Mouse (Mus musculus) adrenal gland, adult 18-20 months (tissue): Measurements from ENCODE around the gene Erich3. TPM values are rescaled to one million over a fixed set of nuclear protein-coding genes. Genes with fewer than 3 reads are reported as not detected.
A peak's percentile ranks its signal among the peaks of the same experiment; 100 is the strongest.

Source experiments
- DNase-seq, 2 experiments: peaks; one replicate each; pipeline ENCODE4 v3.0.0; 2021 to 2022; ENCODE audit warnings: low spot score in 2 of 2
- total RNA-seq, 2 experiments: library from RNA; stranded (reverse); gene quantifications; 1 replicate in 1 of 2; 2 replicates in 1 of 2; pipeline ENCODE4 v1.2.3; 2021

Gene Erich3
- total RNA-seq, 2 experiments from 2014 or later: 0.63 to 0.70 TPM

DNA sequence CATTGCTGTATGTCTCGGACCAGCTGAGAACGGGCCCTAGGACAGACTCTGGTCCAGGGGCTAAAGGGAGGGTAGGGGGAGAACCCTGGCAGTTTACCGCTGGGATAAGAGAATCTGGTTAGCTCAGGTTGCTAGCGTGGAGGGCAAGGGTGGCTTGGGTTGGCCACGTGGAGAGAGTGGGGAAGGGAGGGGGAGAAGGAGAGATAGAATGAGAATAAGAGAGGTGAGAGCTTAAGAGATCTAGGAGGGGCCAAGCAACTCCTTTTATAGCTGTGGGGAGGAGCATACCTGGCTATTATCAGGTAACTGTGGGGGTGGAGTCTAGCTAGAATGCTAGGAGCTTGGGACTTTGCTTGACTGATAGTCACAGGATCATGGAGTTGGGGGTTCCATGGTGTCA, 7.4 kb downstream of the Erich3 start:
- no peak for DNase-seq

DNA sequence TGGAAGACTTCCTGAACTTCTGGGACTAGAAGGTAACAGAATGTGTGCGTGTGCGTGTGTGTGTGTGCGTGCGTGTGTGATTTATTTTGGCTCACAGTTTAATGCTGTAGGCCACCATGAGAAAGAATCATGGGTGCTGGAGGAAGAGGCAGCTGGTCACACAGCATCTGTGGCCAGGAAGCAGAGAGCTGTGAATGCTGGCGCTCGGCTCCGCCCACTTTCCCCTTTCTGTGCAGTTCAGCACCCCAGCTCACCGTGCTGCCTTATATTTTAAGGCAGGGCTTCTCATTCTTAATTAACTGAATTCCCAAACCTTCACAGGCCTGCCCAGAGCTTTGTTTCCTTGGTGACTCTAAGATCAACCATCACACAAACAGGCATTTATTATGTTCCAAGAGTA, 9.7 kb downstream of the Erich3 start:
- DNase-seq: no peak

GRCm38 (mm10) chr3:154682570-154682969, 18.9 kb downstream of the Erich3 start:
- DNase-seq: no peak

- no peak for DNase-seq
Measured at GRCm38 (mm10) chr3:154683667-154684066, 20.0 kb downstream of the Erich3 start.

DNA sequence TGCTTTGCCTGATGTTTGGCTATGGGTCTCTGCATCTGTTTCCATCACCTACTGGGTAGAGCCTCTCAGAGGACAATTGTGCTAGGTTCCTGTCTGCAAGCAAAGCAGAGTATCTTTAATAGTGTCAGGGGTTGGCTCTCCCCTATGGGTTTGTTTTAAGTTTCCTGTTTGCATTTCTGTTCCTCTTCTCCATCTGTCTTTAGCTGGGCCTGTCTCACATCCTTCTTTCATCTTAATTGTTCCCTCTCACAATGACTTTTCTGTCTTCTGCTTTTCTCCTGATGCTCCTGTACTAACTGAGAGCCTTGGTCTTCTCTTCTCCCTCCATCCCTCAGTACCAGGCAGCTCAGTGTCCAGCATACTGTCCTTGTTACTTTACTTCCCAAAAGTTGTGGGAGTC, 26.6 kb downstream of the Erich3 start:
- no peak for DNase-seq

DNA sequence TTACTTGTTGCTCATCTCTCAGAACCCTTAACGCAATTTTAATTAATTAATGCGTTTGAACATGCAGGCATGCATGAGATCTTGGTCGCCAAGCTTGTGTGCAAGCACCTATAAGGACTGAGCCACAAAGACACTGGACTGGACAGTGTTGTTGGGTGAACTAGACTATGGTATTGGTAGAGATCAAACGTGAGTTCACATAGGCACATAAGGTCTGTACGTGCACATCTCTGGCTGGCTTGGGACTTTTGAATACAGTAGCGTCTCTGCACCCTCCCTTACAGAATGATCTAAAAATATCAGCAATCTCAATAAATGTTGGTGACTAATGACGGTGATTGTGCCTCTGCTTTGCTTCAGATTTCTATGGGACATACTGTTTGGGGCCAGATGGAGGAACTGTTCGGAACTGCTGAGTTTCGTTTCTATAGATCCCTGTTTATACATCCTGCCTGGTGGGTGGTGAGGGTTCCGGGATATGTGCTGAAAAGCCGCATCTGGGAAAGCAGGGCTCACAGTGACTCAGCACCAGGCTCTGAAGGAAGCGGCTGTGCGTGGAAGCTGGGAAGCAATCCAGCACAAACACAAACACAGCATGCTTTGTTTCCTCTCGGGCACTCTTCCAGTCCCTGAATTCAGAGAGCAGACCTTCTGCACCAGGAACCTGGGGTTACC, 28.4 kb downstream of the Erich3 start:
- peak; percentile 33 to 35 for DNase-seq

- no peak for DNase-seq
Measured at GRCm38 (mm10) chr3:154692572-154692922, 28.9 kb downstream of the Erich3 start.

GRCm38 (mm10) chr3:154693902-154694301, 30.2 kb downstream of the Erich3 start:
- DNase-seq: no peak

DNA sequence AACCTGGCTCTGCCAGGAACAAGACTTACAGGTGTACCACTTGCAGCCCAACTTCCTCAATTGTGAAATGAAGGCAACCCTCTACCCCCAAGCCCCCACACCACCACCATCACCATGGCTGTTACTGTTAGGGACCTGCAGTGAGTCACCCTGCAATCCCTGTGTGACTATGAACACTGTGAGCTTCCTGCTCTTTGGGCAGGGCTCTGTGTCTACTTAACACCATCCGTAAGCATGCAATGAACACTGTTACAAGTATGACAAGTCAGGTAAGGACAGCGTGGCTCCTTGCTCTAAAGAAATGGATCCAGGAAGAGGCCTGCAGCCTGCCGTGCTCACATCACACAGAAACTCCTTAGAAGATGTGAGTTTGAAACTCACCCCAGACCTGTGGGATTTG, 33.0 kb downstream of the Erich3 start:
- no peak for DNase-seq

DNA sequence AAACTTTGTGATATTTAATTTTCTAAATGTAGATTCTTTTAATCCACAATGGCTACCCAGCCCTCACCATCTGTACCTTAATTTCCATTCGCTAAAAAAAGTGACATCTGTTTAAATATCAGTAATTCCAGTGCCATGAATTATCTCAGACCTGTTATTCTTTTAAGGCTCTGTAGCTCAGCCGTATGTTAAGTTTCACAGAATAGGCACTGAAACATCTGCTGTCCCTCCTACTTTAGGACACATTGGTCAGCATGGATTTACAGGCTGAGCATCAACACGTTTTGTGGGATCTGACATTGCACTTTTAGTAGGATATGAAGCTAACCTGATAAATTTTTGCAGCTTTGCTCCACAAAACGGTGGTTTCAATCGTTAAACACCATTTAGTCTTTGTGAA, 35.2 kb downstream of the Erich3 start:
- DNase-seq: no peak

- no peak for DNase-seq
Measured at GRCm38 (mm10) chr3:154700296-154700695, 36.6 kb downstream of the Erich3 start.

DNA sequence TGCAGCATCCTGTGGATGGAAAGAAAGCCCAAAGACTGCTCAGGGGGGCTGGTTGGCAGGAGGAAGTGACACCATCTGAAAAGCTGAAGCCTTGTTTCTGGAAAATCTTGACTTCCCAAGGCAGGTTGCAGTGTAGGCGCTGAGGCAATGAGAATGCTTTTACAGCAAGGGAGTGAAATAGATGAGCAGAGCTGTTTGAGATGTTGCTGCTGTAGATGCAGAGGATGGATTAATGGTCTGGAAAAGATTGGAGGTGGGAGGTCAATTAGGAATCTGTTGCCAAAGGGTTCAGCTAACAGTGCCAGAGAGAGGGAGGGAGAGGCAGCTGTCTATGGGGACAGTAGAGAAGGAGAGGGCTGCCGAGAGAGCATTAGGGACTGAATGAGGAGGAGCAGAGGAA, 37.1 kb downstream of the Erich3 start:
- no peak for DNase-seq

- DNase-seq: no peak
Measured at GRCm38 (mm10) chr3:154704755-154705154, 41.1 kb downstream of the Erich3 start.

- no peak for DNase-seq
Measured at GRCm38 (mm10) chr3:154708150-154708549, 44.5 kb downstream of the Erich3 start.

- DNase-seq: no peak
Measured at GRCm38 (mm10) chr3:154723198-154723597, 59.5 kb downstream of the Erich3 start.

- no peak for DNase-seq
Measured at GRCm38 (mm10) chr3:154731431-154731830, 67.8 kb downstream of the Erich3 start.

- no peak for DNase-seq
Measured at GRCm38 (mm10) chr3:154741496-154741895, 77.8 kb downstream of the Erich3 start.

DNA sequence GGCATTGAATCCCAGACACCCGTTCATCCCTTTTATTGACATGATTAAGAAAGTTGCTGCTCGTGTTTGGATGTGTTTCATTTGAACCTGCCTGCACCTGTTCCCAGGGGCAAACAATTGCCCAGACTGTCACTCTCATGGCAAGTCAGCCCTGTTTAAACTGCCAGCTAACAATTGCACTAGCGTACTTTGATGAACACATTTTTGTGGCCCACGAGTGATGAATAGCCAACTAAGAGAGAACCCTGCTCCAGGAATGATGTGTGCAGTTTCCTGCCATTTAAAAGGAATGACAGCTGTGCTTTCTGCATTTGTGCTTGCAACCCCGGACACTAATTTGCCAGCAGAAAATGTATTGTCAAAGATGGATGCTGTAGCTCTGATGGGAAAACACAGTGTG, 79.3 kb downstream of the Erich3 start:
- no peak for DNase-seq

- no peak for DNase-seq
Measured at GRCm38 (mm10) chr3:154744317-154744716, 80.7 kb downstream of the Erich3 start.

DNA sequence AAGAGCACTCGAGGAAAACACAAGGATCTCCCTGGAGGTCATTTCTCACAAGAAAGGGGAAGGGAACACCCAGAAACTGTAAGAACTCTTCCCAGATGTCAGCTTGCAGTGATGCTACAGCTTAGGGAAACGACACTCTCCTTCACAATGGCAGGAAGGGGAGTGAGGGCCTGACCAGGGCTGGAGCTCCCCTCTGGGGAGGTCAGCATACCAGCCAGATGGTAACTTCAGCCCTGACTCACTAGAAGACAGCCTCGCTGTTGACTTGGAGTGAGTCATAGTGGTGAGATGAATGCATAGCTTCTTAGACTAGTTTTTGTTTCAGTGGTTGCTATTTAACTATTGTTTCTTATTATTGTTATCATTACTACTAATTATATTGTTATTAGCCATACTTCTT, 90.8 kb downstream of the Erich3 start:
- no peak for DNase-seq

DNA sequence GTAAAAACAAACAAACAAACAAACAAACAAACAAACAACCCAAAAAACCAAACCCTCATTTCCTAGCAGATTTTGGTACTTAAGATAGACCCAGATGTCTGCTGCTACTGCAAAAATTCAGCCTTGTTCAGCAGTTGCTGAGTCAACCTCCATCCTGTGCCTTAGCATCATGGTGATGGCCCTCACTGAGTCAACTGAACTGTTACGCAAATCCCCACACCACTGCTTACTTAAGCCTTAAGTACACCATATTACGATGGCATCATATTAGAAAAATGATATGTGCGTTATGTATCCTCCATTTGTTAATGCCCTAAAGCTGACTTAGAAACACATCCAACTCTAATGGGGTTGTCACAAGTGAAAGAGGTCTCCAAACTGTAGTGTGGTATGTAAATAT, 91.6 kb downstream of the Erich3 start:
- no peak for DNase-seq

DNA sequence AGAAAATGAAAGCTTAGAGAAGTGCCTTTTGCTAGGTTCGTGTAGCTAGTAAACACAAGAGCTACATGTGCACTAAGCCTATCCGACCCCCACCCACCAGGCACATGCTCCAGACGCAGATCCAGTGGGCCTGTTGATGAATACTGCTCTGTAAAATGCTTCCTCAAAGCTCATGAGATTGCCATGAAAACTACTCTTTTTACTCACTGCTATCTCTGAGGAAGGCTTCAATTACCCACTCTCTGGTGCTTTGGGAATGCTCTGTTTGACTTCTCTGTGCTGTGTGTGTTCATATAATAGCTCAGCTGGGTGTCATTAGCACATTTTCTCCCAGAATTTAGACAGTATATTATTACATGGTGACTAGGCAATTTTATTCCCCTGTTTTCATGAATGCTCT, 94.4 kb downstream of the Erich3 start:
- DNase-seq: no peak

DNA sequence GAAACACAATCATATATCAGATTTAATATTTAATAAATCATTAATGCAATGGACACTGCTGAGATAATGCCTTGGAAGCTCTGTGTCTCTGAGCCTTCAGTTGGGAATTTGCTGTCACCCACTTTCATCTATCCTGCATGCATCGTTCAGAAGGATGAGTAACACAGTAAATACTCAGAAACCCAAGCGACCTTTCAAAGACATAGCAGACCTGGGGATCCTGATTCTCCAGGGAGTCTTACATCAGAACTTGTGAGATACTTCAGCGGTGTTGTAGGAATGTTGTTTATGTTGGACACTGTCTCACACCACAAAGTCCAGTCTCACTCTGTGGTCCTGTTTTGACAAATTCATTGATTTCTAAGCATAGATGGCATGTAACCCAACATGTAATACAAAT, 97.4 kb downstream of the Erich3 start:
- no peak for DNase-seq

DNA sequence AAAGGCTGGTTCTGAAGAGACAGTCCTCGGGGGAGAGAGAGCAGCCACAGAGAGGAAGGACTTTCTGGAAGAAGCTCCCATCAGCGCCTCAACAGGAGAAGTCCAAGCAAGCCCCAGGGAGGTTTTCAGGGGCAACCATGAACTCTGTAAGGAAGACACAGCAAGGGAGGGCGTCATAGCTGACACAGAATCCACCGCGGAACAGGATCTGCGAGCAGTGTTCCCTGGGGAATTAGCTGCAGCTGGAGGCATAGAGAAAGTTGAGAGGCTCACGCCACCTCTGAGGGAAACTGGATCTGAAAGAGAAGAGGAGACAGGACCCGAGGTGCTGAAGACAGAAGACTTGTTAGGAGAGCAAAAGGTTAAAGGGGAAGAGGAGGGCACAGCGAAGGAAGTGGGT, 99.7 kb downstream of the Erich3 start:
- DNase-seq: no peak
